Mouse (Mus musculus) embryonic facial prominence, embryonic 13.5 days (tissue): ENCODE measurements at regions not wholly inside any gene's neighbourhood (a gene's known extent, or its start where the extent isn't known, plus 50 kb on each side); places are given as distances from the start of the nearest gene placed in this dataset.

Experiments used
- ATAC-seq: fragments of 200-750 bp; cut with Nextera tagmentation; 2 replicates; pipeline ENCODE4 v1.8.0; 2017; ENCODE audit warnings: low read depth; ENCODE audit not compliant: insufficient number of reproducible peaks, insufficient read depth, low FRiP score, low TSS enrichment
- H3K27ac ChIP-seq: fragments of 300-500 bp; sonication (generic); 2 replicates; pipeline ENCODE4 v1.5.1; 2015; ENCODE audit warnings: moderate library complexity, mild to moderate bottlenecking, inconsistent platforms
- H3K27me3 ChIP-seq: fragments of 300-500 bp; sonication (generic); 2 replicates; pipeline ENCODE4 v1.6.1; 2015; ENCODE audit warnings: mild to moderate bottlenecking, inconsistent platforms
- H3K36me3 ChIP-seq: fragments of 300-500 bp; sonication (generic); 2 replicates; pipeline ENCODE4 v1.6.1; 2015; ENCODE audit warnings: mild to moderate bottlenecking, inconsistent platforms
- H3K4me1 ChIP-seq: fragments of 300-500 bp; sonication (generic); 2 replicates; pipeline ENCODE4 v1.6.1; 2015; ENCODE audit warnings: inconsistent platforms
- H3K4me2 ChIP-seq: fragments of 300-500 bp; sonication (generic); 2 replicates; pipeline ENCODE4 v1.6.1; 2015; ENCODE audit warnings: moderate library complexity, mild to moderate bottlenecking, inconsistent platforms
- H3K4me3 ChIP-seq: fragments of 300-500 bp; sonication (generic); 2 replicates; pipeline ENCODE4 v1.5.1; 2015; ENCODE audit warnings: mild to moderate bottlenecking, inconsistent platforms
- H3K9ac ChIP-seq: fragments of 300-500 bp; sonication (generic); 2 replicates; pipeline ENCODE4 v1.6.1; 2015; ENCODE audit warnings: mild to moderate bottlenecking, inconsistent platforms
- H3K9me3 ChIP-seq: fragments of 300-500 bp; sonication (generic); 2 replicates; pipeline ENCODE4 v1.6.1; 2016; ENCODE audit warnings: inconsistent platforms
- WGBS: fragments of 180-500 bp; shearing (Covaris S2); methylation state at CpG from one replicate; pipeline ENCODE4 v1.1.7; 2015; ENCODE audit warnings: mixed read lengths; 5-methylcytosine and 5-hydroxymethylcytosine counted together

DNA sequence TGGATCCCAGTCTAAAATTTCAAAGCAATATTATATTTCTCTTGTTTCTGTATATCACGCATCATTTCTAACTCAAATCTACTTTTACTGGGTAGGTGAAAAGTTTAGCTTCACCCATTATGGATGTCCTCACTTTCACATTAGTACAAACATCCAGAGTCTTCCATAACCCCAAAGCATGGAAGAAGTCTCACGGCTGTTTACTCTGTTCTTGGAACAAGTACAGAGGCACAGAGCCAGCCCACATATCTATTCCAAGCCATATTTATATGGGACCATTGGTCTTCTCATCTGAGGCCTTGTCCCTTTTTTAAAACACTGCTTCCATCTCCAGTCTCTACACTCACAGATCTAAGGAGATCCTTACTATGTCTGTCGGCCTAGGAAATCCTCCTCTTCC is 192.8 kb downstream of the Tm2d1 start:
- ATAC-seq, result no peak
- Histone ChIP-seq H3K4me3 (no peak overlapping the region), H3K4me2 (no peak overlapping the region), H3K36me3 (no peaks in the 10 kb centered on the region), H3K9me3 (no peaks in the 10 kb centered on the region), H3K4me1 (peaks cover 10% of the 10 kb centered on the region; the same call in 1 of the 2 replicates), H3K27ac (no peak overlapping the region), H3K27me3 (no peaks in the 10 kb centered on the region), H3K9ac (no peak overlapping the region)
- WGBS, result 64% methylated on average over 3 of the region's 3 CpGs

DNA sequence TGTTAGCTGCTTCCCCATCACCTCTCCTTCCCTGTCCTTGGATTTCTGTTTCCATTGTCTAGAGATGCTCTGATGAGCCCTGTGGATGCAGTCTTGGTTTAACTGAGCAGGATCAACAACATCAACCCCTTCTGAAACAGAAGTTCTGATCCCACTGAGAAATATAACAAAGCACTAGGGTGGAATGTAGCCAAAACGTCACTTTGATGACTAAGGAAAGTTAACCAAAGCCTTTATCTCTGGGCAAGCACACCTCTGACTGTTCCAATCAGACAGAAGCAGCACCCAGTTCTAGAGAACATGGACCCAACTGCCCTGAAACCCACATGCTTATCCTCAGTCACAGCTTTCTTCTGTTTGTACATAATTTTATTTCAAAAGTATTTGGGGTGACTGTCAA is 193.2 kb downstream of the Tm2d1 start:
- no peaks in the 10 kb centered on the region for H3K27me3 ChIP-seq
- WGBS, result 44% methylated on average over 1 of the region's 1 CpGs
- no peak for ATAC-seq
- H3K4me1 ChIP-seq, result peaks cover 10% of the 10 kb centered on the region; the same call in 1 of the 2 replicates
- H3K4me2 ChIP-seq, result no peak overlapping the region
- H3K9ac ChIP-seq, result no peak overlapping the region
- H3K9me3 ChIP-seq, result no peaks in the 10 kb centered on the region
- no peak overlapping the region for H3K27ac ChIP-seq
- H3K4me3 ChIP-seq, result no peak overlapping the region
- no peaks in the 10 kb centered on the region for H3K36me3 ChIP-seq

DNA sequence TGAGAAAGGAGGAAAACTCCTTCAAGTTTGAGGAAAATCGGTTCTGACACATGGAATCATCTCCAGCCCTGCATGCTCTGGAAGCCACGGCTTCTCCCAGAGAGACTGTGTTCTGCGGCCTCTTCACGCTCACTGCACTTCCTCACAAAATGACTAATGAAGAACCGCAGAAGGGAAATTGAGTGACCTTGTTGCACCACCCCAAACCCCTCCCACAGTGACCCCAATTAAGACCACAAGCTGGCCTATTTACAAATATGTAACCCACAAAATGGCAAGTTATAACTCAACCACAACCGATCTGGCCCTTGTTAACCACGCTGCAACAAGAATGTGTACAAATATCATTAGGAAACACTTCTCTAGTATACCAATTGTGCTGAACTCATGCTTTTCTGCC is 194.2 kb downstream of the Tm2d1 start:
- H3K27me3 ChIP-seq, result no peaks in the 10 kb centered on the region
- H3K9ac ChIP-seq, result no peak overlapping the region
- no peaks in the 10 kb centered on the region for H3K9me3 ChIP-seq
- H3K4me2 ChIP-seq, result no peak overlapping the region
- no peak for ATAC-seq
- peak overlapping the region; percentile 19; the same call in 1 of the 2 replicates for H3K27ac ChIP-seq
- H3K4me3 ChIP-seq, result no peak overlapping the region
- peaks cover 10% of the 10 kb centered on the region; the same call in 1 of the 2 replicates for H3K4me1 ChIP-seq
- 51% methylated on average over 7 of the region's 7 CpGs for WGBS
- no peaks in the 10 kb centered on the region for H3K36me3 ChIP-seq

DNA sequence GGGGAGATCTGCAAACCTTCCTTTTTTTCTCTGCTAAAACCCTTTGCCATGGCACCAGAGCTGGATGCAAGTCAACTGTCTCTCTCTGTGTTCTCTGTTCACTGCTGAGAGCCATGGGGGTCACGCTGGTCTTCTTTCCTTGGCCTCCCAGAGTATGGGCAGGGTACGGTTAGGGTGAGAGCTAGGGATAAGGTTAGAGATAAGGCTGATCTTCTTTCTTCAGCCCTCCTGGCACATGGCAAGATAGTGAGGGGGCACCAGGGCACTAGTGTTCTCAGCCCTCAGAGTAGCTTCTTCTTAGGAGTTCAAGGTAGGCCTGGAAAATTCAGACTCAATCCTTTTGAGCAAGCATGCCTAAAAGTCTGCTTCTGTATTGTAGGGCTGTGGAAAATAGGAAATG is 196.1 kb downstream of the Tm2d1 start:
- Histone ChIP-seq H3K36me3 (no peaks in the 10 kb centered on the region), H3K9me3 (no peaks in the 10 kb centered on the region), H3K27ac (no peak overlapping the region), H3K27me3 (peaks cover 4% of the 10 kb centered on the region; the same call in 1 of the 2 replicates), H3K4me2 (no peak overlapping the region), H3K9ac (no peak overlapping the region), H3K4me3 (no peak overlapping the region), H3K4me1 (peaks cover 23% of the 10 kb centered on the region)
- WGBS, result 96% methylated on average over 2 of the region's 2 CpGs
- ATAC-seq, result no peak

DNA sequence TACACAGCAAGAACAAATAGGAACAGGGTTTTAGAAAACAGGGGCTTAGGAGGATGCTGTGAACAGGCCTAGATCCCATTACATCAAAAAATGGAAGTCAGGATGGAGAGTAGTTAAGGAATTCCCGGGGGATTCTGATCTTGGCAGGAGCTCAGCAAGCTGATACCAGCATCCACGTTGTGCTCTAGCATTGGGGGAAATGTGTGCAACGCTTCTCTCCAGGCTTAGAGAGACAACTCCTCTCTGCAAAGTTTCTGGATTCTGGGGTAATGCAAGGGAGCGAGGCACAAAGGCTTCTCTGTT is 201.1 kb downstream of the Tm2d1 start:
- 12% methylated on average over 4 of the region's 4 CpGs for WGBS
- Histone ChIP-seq H3K9me3 (no peaks in the 10 kb centered on the region), H3K4me3 (no peak overlapping the region), H3K4me1 (peaks cover 33% of the 10 kb centered on the region), H3K9ac (no peak overlapping the region), H3K27me3 (peaks cover 4% of the 10 kb centered on the region; the same call in 1 of the 2 replicates), H3K4me2 (peak overlapping the region; percentile 29), H3K36me3 (no peaks in the 10 kb centered on the region), H3K27ac (peak overlapping the region; percentile 60)
- peak; percentile 56; the same call in 1 of the 2 replicates for ATAC-seq

DNA sequence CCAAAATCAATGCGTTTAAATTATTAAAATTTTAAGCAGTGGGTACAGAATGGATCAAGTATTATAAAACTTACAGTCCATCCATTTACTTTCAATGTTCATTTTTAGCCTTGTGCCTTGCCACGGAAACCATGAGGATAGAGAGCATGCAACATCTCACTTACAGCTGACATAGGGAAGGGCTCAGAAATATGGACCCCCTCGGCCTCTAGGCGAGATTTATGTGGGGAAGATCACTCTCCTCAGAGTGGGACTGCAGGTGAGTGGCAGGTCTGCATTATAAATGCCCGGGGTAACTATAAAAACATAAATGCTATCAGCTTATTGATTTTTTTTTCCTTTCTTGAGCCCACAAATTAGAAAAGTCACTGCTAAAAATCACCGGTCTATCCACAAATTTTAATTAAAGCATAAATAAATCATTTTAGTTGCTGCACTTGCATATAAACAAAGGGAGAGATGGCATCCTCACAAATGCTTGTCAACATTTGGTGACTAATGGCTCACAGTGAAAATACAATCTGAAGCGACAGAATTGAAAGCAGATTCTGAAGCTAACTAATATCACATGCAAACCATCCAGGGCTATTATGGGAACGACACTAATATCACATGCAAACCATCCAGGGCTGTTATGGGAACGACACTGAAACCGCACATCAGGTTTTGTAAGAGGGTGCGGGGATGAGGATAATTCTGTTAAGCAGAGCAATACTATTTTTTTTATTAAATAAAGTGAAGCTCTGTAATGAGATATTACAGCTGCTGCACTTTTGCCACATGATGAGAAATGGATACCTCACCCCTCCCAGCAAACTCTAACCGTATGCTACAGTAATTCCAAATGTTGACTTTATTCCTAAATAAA is 201.7 kb downstream of the Tm2d1 start:
- Histone ChIP-seq H3K27me3 (peaks cover 4% of the 10 kb centered on the region; the same call in 1 of the 2 replicates), H3K27ac (peak overlapping the region; percentile 60; the same call in 1 of the 2 replicates), H3K9ac (no peak overlapping the region), H3K4me1 (peaks cover 33% of the 10 kb centered on the region), H3K4me3 (no peak overlapping the region), H3K36me3 (no peaks in the 10 kb centered on the region), H3K4me2 (peak overlapping the region; percentile 46; the same call in 1 of the 2 replicates), H3K9me3 (no peaks in the 10 kb centered on the region)
- ATAC-seq, result no peak; the same call in 1 of the 2 replicates
- 29% methylated on average over 12 of the region's 12 CpGs for WGBS

DNA sequence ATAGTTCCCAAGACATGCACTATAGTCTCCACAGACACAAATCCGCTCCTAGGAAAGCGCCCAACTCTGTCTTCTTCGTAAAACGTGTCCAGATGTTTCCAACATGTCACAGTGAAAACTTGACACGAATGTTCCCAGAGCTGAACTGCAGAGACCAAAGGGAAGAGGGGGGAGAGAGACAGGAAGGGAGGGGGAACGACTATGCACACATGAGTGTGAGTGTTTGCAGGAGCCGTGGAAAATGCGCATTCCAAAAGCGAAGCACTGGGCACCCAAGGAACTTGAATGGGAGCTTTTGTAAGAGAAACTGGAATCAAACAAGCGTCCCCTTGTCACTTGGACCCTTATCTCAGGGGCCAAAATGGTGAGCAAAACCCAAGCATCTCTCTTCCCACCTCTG is 202.8 kb downstream of the Tm2d1 start:
- Histone ChIP-seq H3K27me3 (peaks cover 4% of the 10 kb centered on the region; the same call in 1 of the 2 replicates), H3K4me2 (peak overlapping the region; percentile 46), H3K4me1 (peaks cover 33% of the 10 kb centered on the region), H3K27ac (peak overlapping the region; percentile 48), H3K4me3 (no peak overlapping the region), H3K9me3 (no peaks in the 10 kb centered on the region), H3K36me3 (no peaks in the 10 kb centered on the region), H3K9ac (no peak overlapping the region)
- 18% methylated on average over 10 of the region's 10 CpGs for WGBS
- no peak for ATAC-seq
